Mouse (Mus musculus) megakaryocyte, embryonic 14.5 days (primary cell): ENCODE data around the gene Kdm8.

Source experiments
- FLI1 ChIP-seq: IDR thresholded peaks from 2 replicates; pipeline ENCODE4 v1.6.1; 2012; ENCODE audit warnings: low read length, inconsistent platforms, mixed read lengths
- GATA1 ChIP-seq: IDR thresholded peaks from 3 replicates; pipeline ENCODE4 v1.6.1; 2012; ENCODE audit warnings: mixed read lengths, low read length, inconsistent platforms, borderline replicate concordance

DNA sequence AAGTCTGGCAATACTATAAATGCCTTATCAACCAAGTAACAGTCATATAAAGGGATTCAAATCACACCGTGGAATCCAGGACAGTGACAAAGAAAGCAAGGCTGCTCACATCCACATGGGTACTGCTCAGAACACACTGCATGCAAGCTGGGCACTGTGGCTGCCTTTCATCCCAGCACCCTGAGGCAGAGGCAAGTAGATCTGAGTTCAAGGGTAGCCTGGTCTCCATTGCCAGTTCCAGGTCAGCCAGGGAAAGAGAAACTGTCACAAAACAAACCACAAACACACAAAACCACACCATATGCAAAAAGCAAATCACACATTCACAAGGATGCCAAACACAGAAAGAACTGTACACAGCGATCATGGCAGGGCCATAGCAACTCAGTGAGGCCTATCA lies 45.2 kb downstream of the Kdm8 start:
- TF ChIP-seq FLI1 (no peak), GATA1 (no peak)
